Mouse (Mus musculus): Measurements from ENCODE around the gene Mrtfa.

DNA sequence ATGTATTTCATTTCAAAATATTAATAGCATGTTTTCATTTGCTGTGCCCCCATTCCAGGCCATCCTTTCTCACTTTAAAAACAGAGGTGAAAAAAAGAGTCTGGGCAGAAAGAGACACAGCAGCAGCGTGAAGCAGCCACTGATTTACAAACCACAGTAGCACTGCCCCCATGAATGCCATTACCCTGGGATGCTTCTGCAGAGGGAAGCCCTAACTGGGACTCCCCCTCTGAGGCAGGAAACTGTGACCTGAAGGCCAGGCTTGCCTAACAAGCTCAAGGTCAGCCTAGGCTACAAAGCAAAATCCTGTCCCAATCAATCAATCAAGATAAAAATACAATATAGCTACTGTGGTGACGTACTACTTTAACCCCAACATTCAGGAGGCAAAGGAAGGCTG, 9.3 kb downstream of the Mrtfa start:
- TF ChIP-seq CTCF (IDR thresholded peaks at IDR 0.05; ENCODE audit: low read depth) (no peak), EP300 (IDR thresholded peaks at IDR 0.05; ENCODE audit: low read depth) (no peak)
